Mouse (Mus musculus) myocyte (in vitro differentiated cells): Measurements from ENCODE around the gene Reep6.

Source experiments
- E2F4 ChIP-seq: IDR thresholded peaks from one replicate; pipeline ENCODE4 v1.6.1; 2011; ENCODE audit warnings: mild to moderate bottlenecking, control low read depth, moderate library complexity; ENCODE audit not compliant: insufficient read depth
- MYOD1 ChIP-seq, 3 experiments: IDR thresholded peaks; one replicate each; pipeline ENCODE4 v1.6.1; 2011; ENCODE audit warnings: control low read depth in 2 of 3, low read depth in 2 of 3, mild to moderate bottlenecking in 2 of 3, moderate library complexity in 1 of 3; ENCODE audit not compliant: insufficient read length in 2 of 3, control insufficient read depth in 1 of 3
- POLR2A ChIP-seq: IDR thresholded peaks from one replicate; pipeline ENCODE4 v1.6.1; 2011; ENCODE audit warnings: low read depth, mild to moderate bottlenecking, control low read depth, moderate library complexity; ENCODE audit not compliant: insufficient read length
- POLR2AphosphoS2 ChIP-seq: IDR thresholded peaks from one replicate; pipeline ENCODE4 v1.6.1; 2011; ENCODE audit warnings: low read depth, control low read depth; ENCODE audit not compliant: insufficient read length
- SRF ChIP-seq: IDR thresholded peaks from one replicate; pipeline ENCODE4 v1.6.1; 2011; ENCODE audit warnings: low read depth; ENCODE audit not compliant: control insufficient read depth, insufficient read length
- TCF12 ChIP-seq: IDR thresholded peaks from one replicate; pipeline ENCODE4 v1.6.1; 2011; ENCODE audit warnings: mild to moderate bottlenecking, control low read depth; ENCODE audit not compliant: poor library complexity, insufficient read depth, severe bottlenecking

DNA sequence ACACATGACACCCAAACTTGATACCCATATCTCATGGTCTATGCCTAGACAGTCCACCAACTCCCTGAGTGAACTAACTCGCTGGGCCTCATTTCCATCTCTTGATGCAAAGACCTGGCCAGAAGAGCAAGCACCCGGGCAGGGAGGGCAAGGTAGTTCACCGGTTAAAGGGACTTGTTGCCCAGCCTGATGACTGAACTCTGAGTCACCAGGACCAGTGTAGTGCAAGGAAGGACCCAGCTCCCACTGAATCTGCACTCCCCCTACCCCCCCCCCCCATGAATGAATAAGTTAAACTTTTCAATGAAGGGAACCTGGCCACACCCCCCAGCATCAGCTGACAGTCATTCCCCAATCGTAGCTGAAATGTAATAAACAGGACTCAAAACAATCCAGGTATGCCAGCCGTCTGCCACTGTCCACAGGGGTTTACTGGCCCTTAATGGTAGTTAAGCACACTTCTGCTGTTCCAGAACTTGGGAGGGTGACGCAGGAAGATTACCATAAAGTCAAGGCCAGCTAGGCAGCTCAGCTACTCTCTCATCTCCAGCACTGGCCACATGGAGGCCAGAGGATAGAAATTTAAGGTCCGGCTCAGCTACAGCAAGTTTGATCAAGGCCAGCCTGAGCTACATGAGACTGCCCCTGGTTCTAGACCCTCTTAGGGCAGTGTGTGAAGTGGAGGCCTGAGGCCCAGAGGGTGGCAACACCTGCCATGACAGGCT, 53.0 kb downstream of the Reep6 start:
- TF ChIP-seq POLR2A (no peak), MYOD1 (IDR thresholded peaks at IDR 0.05; ENCODE audit: control insufficient read depth in 1 of 3, insufficient read length in 2 of 3, low read depth in 2 of 3) (no peak), E2F4 (no peak), SRF (no peak), POLR2AphosphoS2 (no peak), TCF12 (no peak)
